Mouse (Mus musculus): ENCODE data around the gene Pigyl.

Gene Pigyl

GRCm38 (mm10) chr9:22157516-22158265 lies 1.0 kb downstream of the Pigyl start:
- ChIA-PET POLR2A (interaction anchor here in 3 of 4 experiments (0.6 to 2.3 kb wide), 8 partner anchors 8 to 222 kb away, joined by 3 to 11 read pairs (median 4); partner anchors contain the start of gene Zfp872 (in 1 of the 3)), CTCF (interaction anchor here in 2 of 4 experiments (1.1 to 1.4 kb wide), 4 partner anchors 8 to 353 kb away, joined by 3 to 4 read pairs (median 3); no protein-coding TSS in a partner anchor)

GRCm38 (mm10) chr9:22161299-22161698 lies 4.7 kb downstream of the Pigyl start:
- POLR2A ChIA-PET: interaction anchor here in 3 of 4 experiments (0.5 to 2.2 kb wide), 9 partner anchors 11 to 437 kb away, joined by 3 to 5 read pairs (median 3); partner anchors contain the start of genes Anln (in 2 of the 3) and Zfp809 (in 1 of the 3)
- CTCF ChIA-PET: interaction anchor here in 1 of 4 experiments (0.6 kb wide), 1 partner anchor 43 kb away, joined by 4 read pairs; no protein-coding TSS in a partner anchor

DNA sequence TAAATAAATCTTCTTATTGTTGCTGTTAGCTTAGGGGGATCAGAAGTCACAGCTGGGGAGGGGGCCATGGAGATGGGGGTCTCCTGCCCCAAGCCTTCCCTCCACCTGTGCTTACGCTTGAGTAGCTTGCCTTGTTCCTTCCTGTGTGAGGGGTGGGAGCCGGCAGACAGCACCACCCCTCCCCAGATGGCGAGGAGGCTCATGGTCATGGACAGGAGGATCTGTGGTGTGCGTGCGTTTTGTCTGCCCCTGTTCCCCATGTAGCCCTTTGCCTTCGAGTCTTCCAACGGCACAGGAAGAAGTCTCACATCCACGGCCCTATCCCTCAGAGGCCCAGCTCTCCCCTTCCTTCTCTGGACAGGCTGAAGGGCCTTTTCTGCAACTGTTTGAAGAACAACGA lies 5.7 kb downstream of the Pigyl start:
- POLR2A ChIA-PET: interaction anchor here in 1 of 4 experiments (1.1 to 2.2 kb wide), 3 partner anchors 10 to 63 kb away, joined by 3 to 7 read pairs (median 5); partner anchors contain the start of gene Zfp809
- CTCF ChIA-PET: interaction anchor here in 1 of 4 experiments (0.5 to 1.6 kb wide), 2 partner anchors 19 to 549 kb away, joined by 3 to 4 read pairs; no protein-coding TSS in a partner anchor

DNA sequence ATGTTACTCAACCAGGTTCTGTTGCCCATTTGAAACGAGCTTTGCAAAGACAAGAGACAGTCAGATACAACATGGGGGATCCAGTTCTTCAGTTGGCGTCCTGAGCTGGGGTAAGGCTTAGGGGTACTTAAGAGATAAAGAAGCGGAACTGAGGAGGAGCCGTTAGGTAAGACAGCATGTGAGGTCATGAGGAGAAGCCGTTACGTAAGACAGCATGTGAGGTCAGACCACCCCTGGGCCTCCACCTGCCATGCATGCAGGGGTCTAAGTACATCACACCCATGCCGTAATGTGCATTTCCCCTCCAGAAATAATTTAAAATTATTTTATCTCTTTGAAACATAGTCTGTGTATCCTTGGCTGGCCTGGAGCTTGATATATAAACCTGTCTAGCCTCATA lies 6.3 kb downstream of the Pigyl start:
- CTCF ChIA-PET: interaction anchor here in 1 of 4 experiments (0.5 to 1.6 kb wide), 2 partner anchors 20 to 549 kb away, joined by 3 to 4 read pairs; no protein-coding TSS in a partner anchor
- POLR2A ChIA-PET: interaction anchor here in 2 of 4 experiments (0.8 to 4.9 kb wide), 9 partner anchors 7 to 78 kb away, joined by 3 to 82 read pairs (median 3); partner anchors contain the start of genes Ecsit (in 1 of the 2), Pigyl (in 1 of the 2), Zfp809 (in 1 of the 2) and Zfp872 (in 1 of the 2)

DNA sequence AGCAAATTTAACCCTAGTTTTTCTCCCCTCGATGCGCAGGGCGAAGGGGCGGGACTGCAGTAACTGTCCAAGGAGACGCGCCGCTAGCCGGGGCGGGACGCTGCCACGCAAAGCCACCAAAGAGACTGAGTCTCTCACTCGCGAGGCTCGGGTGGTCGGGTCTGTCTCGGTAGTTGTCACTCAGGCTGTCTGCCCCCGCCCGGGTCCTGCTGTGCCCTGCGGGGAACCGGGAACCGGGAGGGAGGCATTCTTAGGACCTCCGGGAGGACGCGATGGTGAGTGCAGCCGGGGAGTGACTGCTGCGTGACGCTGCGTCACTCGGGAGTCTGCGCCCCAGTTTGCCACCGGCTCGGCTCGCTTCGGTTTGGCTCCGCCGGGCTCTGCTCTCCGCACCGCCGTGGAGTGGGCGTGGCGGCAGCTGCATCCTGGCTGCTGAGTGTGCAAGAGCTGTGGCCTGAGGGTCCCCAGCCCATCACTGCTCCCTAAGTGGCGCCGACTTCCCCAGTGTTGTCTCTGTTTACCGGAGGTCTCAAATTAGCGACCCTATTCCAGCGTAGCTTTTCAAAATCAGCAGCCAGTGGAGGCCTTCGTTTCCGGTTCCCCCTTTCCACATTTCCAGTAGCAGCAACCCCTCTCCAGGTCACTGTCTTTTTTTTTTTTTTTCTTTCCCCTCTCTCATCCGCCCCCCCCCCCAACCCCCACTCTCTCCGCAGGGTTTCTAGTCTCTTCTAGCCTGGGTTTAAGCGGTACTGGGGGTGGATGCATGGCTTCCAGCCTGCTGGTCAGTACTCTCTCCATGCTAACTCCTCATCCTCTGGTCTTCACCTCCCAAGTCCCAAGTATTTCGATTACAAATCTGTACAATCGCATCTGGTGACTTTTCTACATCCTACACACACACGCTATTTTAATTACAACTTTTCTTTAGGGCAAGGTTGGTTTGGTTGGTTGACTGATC lies 8.3 kb downstream of the Pigyl start:
- CTCF ChIA-PET: interaction anchor here (0.5 to 2.4 kb wide), 19 partner anchors 8 to 539 kb away, joined by 3 to 25 read pairs (median 4); partner anchors contain the start of genes Pigyl (in 3 of the 4) and 9530077C05Rik (in 1 of the 4)
- POLR2A ChIA-PET: interaction anchor here (0.7 to 4.9 kb wide), 62 partner anchors 9 to 1529 kb away, joined by 3 to 82 read pairs (median 4); partner anchors contain the start of genes Pigyl (in 4 of the 4), Zfp809 (in 2 of the 4), Zfp872 (in 2 of the 4) and 9530077C05Rik (in 1 of the 4)

DNA sequence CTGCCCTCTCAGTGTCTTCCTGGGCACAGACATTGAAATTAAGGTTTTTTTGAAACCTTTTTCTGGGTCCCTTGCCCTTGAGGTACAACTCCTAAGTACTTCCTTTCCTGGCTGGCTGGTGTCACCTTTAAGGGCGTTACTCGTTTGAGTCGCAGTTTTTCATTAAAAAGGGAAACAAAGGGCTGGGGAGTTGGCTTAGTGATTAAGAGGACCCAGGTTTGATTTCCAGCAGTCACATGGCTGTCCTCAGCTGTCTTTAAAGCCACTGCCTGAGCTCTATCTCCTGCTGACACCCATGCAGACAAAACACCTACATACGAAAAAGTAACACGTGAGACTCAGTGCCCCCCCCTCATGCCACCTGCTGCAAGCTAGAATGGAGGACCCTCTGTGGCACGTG lies 9.3 kb downstream of the Pigyl start:
- CTCF ChIA-PET: interaction anchor here (0.5 to 2.4 kb wide), 22 partner anchors 8 to 245 kb away, joined by 3 to 25 read pairs (median 4); partner anchors contain the start of genes Pigyl (in 2 of the 4), 9530077C05Rik (in 1 of the 4), Gm49318 (in 1 of the 4) and Zfp809 (in 1 of the 4)
- POLR2A ChIA-PET: interaction anchor here (0.6 to 4.9 kb wide), 75 partner anchors 8 to 1190 kb away, joined by 3 to 82 read pairs (median 4); partner anchors contain the start of genes Pigyl (in 4 of the 4), Zfp809 (in 2 of the 4), Zfp872 (in 2 of the 4) and 9530077C05Rik (in 1 of the 4)

- ChIA-PET POLR2A (interaction anchor here in 3 of 4 experiments (0.6 to 4.9 kb wide), 34 partner anchors 11 to 621 kb away, joined by 3 to 82 read pairs (median 4); partner anchors contain the start of genes Pigyl (in 3 of the 3), Anln (in 1 of the 3), Ccdc159 (in 1 of the 3) and Ldlr (in 1 of the 3)), CTCF (interaction anchor here in 3 of 4 experiments (0.6 to 2.4 kb wide), 9 partner anchors 9 to 245 kb away, joined by 3 to 25 read pairs (median 6); partner anchors contain the start of genes Pigyl (in 2 of the 3), 9530077C05Rik (in 1 of the 3) and Zfp809 (in 1 of the 3))
These were observed 10.0 kb downstream of the Pigyl start for GRCm38 (mm10) chr9:22166686-22167085.

GRCm38 (mm10) chr9:22167751-22168150 lies 11.1 kb downstream of the Pigyl start:
- ChIA-PET POLR2A (interaction anchor here in 2 of 4 experiments (0.6 to 4.9 kb wide), 2 partner anchors 12 to 155 kb away, joined by 3 to 82 read pairs; partner anchors contain the start of gene Pigyl (in 1 of the 2)), CTCF (interaction anchor here in 1 of 4 experiments (0.6 kb wide), 1 partner anchor 981 kb away, joined by 3 read pairs; no protein-coding TSS in a partner anchor)

DNA sequence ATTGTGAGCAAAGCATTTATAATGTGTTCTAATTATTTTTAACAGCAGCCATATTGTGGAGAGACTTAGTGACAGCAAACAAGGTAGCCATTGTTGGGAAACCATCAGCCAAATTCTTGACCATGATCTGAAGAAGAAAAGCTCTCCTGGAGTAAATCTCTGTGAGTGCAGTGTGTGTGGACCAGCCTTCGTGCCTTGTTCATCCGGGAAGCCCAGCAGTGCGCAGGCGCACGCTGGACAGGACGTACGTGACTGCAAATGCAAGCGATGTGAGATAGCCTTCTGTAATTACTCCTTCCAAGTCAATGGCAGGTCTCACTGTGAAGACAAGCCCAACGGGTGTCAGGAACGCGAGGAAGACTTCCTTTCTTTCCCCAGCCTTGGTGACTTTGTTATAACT lies 12.7 kb downstream of the Pigyl start:
- CTCF ChIA-PET: no interaction called here
- POLR2A ChIA-PET: interaction anchor here in 1 of 4 experiments (1.9 kb wide), 1 partner anchor 13 kb away, joined by 11 read pairs; the partner anchor contains the start of gene Pigyl

GRCm38 (mm10) chr9:22172318-22172717 lies 15.7 kb downstream of the Pigyl start:
- POLR2A ChIA-PET: interaction anchor here in 1 of 4 experiments (1.1 kb wide), 2 partner anchors 11 to 15 kb away, joined by 3 read pairs; partner anchors contain the start of gene Zfp872

GRCm38 (mm10) chr9:22188025-22188611 lies 31.5 kb downstream of the Pigyl start, which contains the start of gene Zfp872:
TSS of gene Zfp872 (plus strand) at chr9:22188090.
- ChIA-PET CTCF (interaction anchor here in 3 of 4 experiments (0.6 to 1.4 kb wide), 5 partner anchors 13 to 413 kb away, joined by 3 to 7 read pairs (median 4); no protein-coding TSS in a partner anchor), POLR2A (interaction anchor here in 2 of 4 experiments (0.6 to 2.6 kb wide), 25 partner anchors 8 to 1220 kb away, joined by 3 to 13 read pairs (median 3); partner anchors contain the start of genes Pigyl (in 2 of the 2), Zfp599 (in 2 of the 2) and Zfp809 (in 1 of the 2))

More at GRCm38 (mm10) chr9:22172318-22172717, 15.7 kb downstream of the Pigyl start:
- CTCF ChIA-PET: no interaction called here

DNA sequence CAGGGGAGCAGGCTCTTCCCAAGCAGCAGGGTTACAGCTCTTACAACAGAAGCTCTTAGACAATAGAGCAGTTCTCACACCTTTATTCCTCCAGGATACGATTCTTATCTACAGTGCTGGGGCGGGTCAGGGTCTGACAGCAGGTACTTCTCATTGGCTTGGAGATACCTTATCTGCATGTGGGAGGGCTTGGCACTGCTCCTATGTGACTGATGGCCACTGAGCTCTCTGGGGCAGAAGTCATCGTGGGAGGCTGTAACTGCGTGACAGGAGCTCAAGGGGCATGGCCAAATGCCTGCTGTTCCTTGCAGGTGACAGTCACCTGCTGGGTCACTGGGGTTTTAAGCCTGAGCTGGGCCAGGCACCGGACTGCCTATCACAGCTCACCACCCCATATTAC lies 39.8 kb downstream of the Pigyl start:
- ChIA-PET CTCF (interaction anchor here in 3 of 4 experiments (0.5 to 1.0 kb wide), 3 partner anchors 29 to 31 kb away, joined by 3 to 7 read pairs (median 3); partner anchors contain the start of gene Zfp809 (in 1 of the 3)), POLR2A (interaction anchor here in 2 of 4 experiments (0.8 to 1.5 kb wide), 9 partner anchors 9 to 131 kb away, joined by 3 to 7 read pairs (median 3); partner anchors contain the start of genes Pigyl (in 1 of the 2), Zfp599 (in 1 of the 2) and Zfp872 (in 1 of the 2))
